Mouse (Mus musculus): ENCODE data around the gene Reps2. TPM values are rescaled to one million over a fixed set of nuclear protein-coding genes. Genes with fewer than 3 reads are reported as not detected.

Gene Reps2
- polyA plus RNA-seq, 1 experiment = not detected

DNA sequence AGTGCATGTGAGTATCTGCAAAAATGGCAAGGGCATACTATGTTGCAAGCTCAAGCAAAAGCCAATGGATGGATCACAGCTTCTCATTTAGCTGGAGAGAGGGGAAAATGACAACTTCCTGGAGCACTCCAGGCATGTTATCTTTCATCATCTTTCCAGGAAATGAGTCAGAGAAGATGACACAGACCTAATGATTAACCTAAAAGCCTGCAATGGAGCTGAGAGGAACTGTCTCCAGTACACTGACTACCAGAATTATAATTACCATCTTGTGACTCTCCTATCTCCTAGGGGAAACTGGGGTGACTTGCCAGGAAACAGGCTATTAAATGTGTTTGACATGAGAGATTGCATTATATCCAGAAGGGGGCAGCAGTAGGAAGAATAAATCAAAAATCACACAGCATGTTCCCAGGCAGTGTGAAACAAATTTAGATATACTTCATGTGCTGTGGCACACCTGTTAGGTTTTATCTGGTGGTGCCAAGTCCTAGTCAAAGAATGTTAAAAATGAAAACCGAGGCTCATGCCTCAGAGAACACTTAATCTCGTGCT, 132.9 kb downstream of the Reps2 start:
- Histone ChIP-seq H3K4me1 (no peaks in the 10 kb centered on the region), H3K36me3 (replicated peaks; ENCODE audit: low read length) (no peaks in the 10 kb centered on the region), H3K9me3 (no peaks in the 10 kb centered on the region), H3K4me3 (replicated peaks) (no peak overlapping the region), H3K27me3 (replicated peaks) (peaks cover 6% of the 10 kb centered on the region)
- no peak for TF ChIP-seq FLI1 (IDR thresholded peaks at IDR 0.05; ENCODE audit: low read length)
- TF ChIP-seq GATA1 (IDR thresholded peaks at IDR 0.05; ENCODE audit: borderline replicate concordance, low read length) = no peak

- no peaks in the 10 kb centered on the region for H3K36me3 ChIP-seq (replicated peaks; ENCODE audit: low read length)
- no peak overlapping the region for H3K4me3 ChIP-seq (replicated peaks)
- no peak for TF ChIP-seq FLI1 (IDR thresholded peaks at IDR 0.05; ENCODE audit: low read length)
- no peak for TF ChIP-seq GATA1 (IDR thresholded peaks at IDR 0.05; ENCODE audit: borderline replicate concordance, low read length)
- H3K27me3 ChIP-seq (replicated peaks) = peaks cover 8% of the 10 kb centered on the region
- no peaks in the 10 kb centered on the region for H3K4me1 ChIP-seq
- no peaks in the 10 kb centered on the region for H3K9me3 ChIP-seq
These were observed 138.3 kb downstream of the Reps2 start for GRCm38 (mm10) chrX:162505186-162505585.

DNA sequence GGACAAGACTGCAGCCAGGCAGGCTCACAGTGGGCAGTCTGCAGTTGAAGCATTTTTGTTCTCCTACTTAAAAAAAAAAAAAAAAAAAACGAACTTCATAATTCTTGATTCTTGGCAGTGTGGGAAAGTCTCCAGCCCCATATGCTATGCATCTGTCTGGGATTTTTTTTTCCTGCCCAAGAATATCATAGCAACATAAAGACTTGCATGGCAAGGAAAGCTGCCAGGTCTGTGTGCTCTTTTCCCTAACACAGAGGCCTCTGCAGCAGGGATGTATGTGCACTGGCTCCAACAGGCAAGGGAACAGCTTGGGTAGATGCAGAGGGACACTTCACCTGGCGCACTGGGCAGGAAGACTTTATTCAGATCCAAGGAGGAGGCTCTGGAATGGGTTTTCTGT, 140.0 kb downstream of the Reps2 start:
- H3K4me1 ChIP-seq = no peaks in the 10 kb centered on the region
- H3K27me3 ChIP-seq (replicated peaks) = peaks cover 1% of the 10 kb centered on the region
- no peaks in the 10 kb centered on the region for H3K36me3 ChIP-seq (replicated peaks; ENCODE audit: low read length)
- no peak for TF ChIP-seq GATA1 (IDR thresholded peaks at IDR 0.05; ENCODE audit: borderline replicate concordance, low read length)
- TF ChIP-seq FLI1 (IDR thresholded peaks at IDR 0.05; ENCODE audit: low read length) = no peak
- no peaks in the 10 kb centered on the region for H3K9me3 ChIP-seq
- H3K4me3 ChIP-seq (replicated peaks) = no peak overlapping the region

DNA sequence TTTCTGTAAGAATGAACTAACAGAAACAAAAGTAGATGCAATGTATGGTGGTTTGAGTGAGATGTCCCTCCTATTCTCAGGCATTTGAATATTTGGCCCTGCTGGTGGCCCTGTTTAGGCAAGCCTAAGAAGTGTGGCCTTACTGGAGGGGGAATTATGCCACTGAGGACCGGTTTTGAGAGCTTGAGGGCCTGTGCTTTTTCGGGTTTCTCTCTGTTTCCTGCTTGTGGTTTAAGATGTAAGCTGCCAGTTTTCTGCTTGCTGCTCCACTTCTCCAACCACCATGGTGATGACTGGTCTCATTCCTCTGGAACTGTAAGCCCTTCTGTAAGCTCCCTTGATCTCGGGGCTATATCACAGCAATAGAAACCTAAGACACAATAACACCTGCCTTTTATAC, 142.5 kb downstream of the Reps2 start:
- H3K9me3 ChIP-seq = no peaks in the 10 kb centered on the region
- no peak for TF ChIP-seq FLI1 (IDR thresholded peaks at IDR 0.05; ENCODE audit: low read length)
- TF ChIP-seq GATA1 (IDR thresholded peaks at IDR 0.05; ENCODE audit: borderline replicate concordance, low read length) = no peak
- H3K27me3 ChIP-seq (replicated peaks) = peaks cover 5% of the 10 kb centered on the region
- H3K4me3 ChIP-seq (replicated peaks) = no peak overlapping the region
- H3K4me1 ChIP-seq = no peaks in the 10 kb centered on the region
- H3K36me3 ChIP-seq (replicated peaks; ENCODE audit: low read length) = no peaks in the 10 kb centered on the region

- H3K36me3 ChIP-seq (replicated peaks; ENCODE audit: low read length) = no peaks in the 10 kb centered on the region
- H3K4me1 ChIP-seq = no peaks in the 10 kb centered on the region
- no peaks in the 10 kb centered on the region for H3K9me3 ChIP-seq
- peaks cover 3% of the 10 kb centered on the region for H3K27me3 ChIP-seq (replicated peaks)
- no peak overlapping the region for H3K4me3 ChIP-seq (replicated peaks)
- TF ChIP-seq FLI1 (IDR thresholded peaks at IDR 0.05; ENCODE audit: low read length) = no peak
- TF ChIP-seq GATA1 (IDR thresholded peaks at IDR 0.05; ENCODE audit: borderline replicate concordance, low read length) = no peak
These were observed 147.0 kb downstream of the Reps2 start for GRCm38 (mm10) chrX:162496485-162496884.

DNA sequence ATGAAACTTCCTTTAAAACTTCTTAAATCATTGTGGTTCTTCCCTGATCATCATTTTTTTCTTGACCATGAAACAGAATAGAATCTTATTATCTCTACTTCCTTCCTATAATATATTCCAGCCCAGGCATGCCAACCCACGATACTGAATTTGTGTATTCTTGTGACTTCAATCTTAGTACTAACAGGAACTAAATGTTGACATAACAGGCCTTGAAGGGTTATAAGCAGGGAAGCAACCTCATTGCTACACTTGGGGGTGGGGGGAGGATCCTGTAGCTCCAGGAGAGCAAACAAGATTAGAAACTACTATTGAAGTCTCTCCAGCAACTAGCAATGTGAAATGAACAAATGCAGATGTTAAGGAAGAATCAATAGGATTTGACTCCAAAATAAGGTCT, 154.8 kb downstream of the Reps2 start:
- H3K36me3 ChIP-seq (replicated peaks; ENCODE audit: low read length) = no peaks in the 10 kb centered on the region
- no peaks in the 10 kb centered on the region for H3K9me3 ChIP-seq
- no peak overlapping the region for H3K4me3 ChIP-seq (replicated peaks)
- no peaks in the 10 kb centered on the region for H3K4me1 ChIP-seq
- H3K27me3 ChIP-seq (replicated peaks) = peaks cover 2% of the 10 kb centered on the region
- TF ChIP-seq GATA1 (IDR thresholded peaks at IDR 0.05; ENCODE audit: borderline replicate concordance, low read length) = no peak
- TF ChIP-seq FLI1 (IDR thresholded peaks at IDR 0.05; ENCODE audit: low read length) = no peak

DNA sequence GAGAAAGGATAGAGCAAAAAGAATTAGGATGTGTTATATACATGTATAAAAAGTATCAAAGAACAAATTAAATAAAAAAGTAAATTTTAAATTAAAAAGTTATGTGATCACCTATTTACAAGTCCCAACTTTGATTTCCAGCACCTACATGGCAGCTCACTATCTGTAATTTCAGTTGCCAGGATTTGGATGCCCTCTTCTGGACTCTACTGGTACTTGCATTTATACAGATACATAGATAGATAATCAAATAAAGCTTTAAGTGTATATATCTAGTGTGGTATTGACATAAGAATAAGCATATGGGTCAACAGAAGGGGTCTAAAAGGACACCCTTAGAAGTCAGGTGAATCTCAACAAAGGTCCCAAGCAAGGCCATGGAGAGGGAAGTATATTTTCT, 155.7 kb downstream of the Reps2 start:
- peaks cover 2% of the 10 kb centered on the region for H3K27me3 ChIP-seq (replicated peaks)
- TF ChIP-seq FLI1 (IDR thresholded peaks at IDR 0.05; ENCODE audit: low read length) (no peak), GATA1 (IDR thresholded peaks at IDR 0.05; ENCODE audit: borderline replicate concordance, low read length) (no peak)
- no peaks in the 10 kb centered on the region for H3K9me3 ChIP-seq
- no peaks in the 10 kb centered on the region for H3K36me3 ChIP-seq (replicated peaks; ENCODE audit: low read length)
- H3K4me1 ChIP-seq = no peaks in the 10 kb centered on the region
- no peak overlapping the region for H3K4me3 ChIP-seq (replicated peaks)

DNA sequence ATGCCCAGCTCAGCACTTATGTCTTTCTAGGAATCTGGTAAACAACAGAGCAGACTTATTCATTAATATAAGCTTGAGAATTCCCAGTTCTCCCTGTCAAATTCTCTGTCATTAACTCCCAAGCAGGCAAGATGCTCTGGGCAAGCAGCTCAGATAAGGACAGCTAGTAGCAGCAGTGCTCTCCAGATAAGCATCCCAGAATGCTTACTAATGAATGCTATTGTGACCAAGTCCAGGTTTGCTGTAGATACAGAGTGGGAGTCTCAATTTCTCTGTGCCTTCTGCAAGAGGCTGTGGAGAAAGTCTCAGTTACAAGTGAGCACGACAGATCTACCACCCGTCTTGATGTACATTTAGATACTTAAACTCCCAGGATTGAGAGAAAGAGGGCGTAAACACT, 173.2 kb downstream of the Reps2 start:
- no peaks in the 10 kb centered on the region for H3K9me3 ChIP-seq
- TF ChIP-seq FLI1 (IDR thresholded peaks at IDR 0.05; ENCODE audit: low read length) = no peak
- TF ChIP-seq GATA1 (IDR thresholded peaks at IDR 0.05; ENCODE audit: borderline replicate concordance, low read length) = no peak
- H3K27me3 ChIP-seq (replicated peaks) = peaks cover 4% of the 10 kb centered on the region
- H3K36me3 ChIP-seq (replicated peaks; ENCODE audit: low read length) = no peaks in the 10 kb centered on the region
- no peaks in the 10 kb centered on the region for H3K4me1 ChIP-seq
- H3K4me3 ChIP-seq (replicated peaks) = no peak overlapping the region

GRCm38 (mm10) chrX:162462156-162462555, 181.3 kb downstream of the Reps2 start:
- no peaks in the 10 kb centered on the region for H3K36me3 ChIP-seq (replicated peaks; ENCODE audit: low read length)
- no peaks in the 10 kb centered on the region for H3K9me3 ChIP-seq
- TF ChIP-seq GATA1 (IDR thresholded peaks at IDR 0.05; ENCODE audit: borderline replicate concordance, low read length) = no peak
- no peak for TF ChIP-seq FLI1 (IDR thresholded peaks at IDR 0.05; ENCODE audit: low read length)
- no peaks in the 10 kb centered on the region for H3K4me1 ChIP-seq
- H3K4me3 ChIP-seq (replicated peaks) = no peak overlapping the region
- peaks cover 2% of the 10 kb centered on the region for H3K27me3 ChIP-seq (replicated peaks)

DNA sequence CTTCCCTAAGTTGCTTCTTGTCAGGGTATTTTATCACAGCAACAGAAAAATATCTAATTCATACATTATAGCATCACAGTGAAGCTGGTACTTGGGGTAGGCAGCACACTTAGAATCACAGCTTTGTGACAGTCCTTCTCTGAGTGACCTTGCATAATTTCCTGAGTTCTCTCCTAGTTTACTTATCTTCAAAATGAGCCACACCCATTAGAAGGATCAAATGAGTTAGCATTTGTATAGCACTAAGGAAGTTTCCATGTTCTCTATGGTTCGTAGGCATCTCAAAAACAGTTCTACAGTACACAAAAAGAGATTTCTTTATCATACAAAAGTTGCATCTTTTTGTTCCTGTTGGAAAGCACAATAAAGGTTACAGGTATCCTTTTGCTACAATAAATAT, 187.0 kb downstream of the Reps2 start:
- H3K4me1 ChIP-seq = no peaks in the 10 kb centered on the region

DNA sequence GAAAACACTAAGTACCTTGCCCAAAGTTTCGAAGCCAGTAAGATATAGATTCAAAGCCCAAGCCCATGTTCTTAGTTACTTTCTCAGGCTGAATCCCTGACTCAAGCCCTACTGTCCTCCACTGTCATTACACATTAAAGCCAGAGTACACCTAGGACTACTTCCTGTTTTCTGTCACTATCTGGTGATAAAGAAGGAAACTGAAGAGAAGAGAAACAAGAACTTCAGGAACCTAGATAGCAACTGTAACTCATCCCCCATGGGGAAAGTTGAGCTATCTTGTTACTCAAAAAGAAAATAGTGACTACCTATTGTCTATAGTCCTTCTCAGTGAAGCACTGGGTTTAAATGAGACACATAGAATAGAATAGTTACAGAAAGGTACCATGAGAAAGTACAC, 188.1 kb downstream of the Reps2 start:
- Histone ChIP-seq H3K4me3 (replicated peaks) (no peak overlapping the region), H3K4me1 (no peaks in the 10 kb centered on the region), H3K36me3 (replicated peaks; ENCODE audit: low read length) (no peaks in the 10 kb centered on the region), H3K9me3 (no peaks in the 10 kb centered on the region), H3K27me3 (replicated peaks) (peaks cover 5% of the 10 kb centered on the region)
- TF ChIP-seq GATA1 (IDR thresholded peaks at IDR 0.05; ENCODE audit: borderline replicate concordance, low read length) = no peak
- TF ChIP-seq FLI1 (IDR thresholded peaks at IDR 0.05; ENCODE audit: low read length) = no peak

More for the DNA sequence above, 187.0 kb downstream of the Reps2 start:
- TF ChIP-seq FLI1 (IDR thresholded peaks at IDR 0.05; ENCODE audit: low read length) = no peak
- TF ChIP-seq GATA1 (IDR thresholded peaks at IDR 0.05; ENCODE audit: borderline replicate concordance, low read length) = no peak
- Histone ChIP-seq H3K4me3 (replicated peaks) (no peak overlapping the region), H3K27me3 (replicated peaks) (peaks cover 4% of the 10 kb centered on the region), H3K9me3 (no peaks in the 10 kb centered on the region), H3K36me3 (replicated peaks; ENCODE audit: low read length) (no peaks in the 10 kb centered on the region)

Measured in megakaryocyte, embryonic 14.5 days (primary cell).